Mouse (Mus musculus) spleen, postnatal 4 days (tissue): ENCODE measurements around the gene Zfp607b.
A peak's percentile ranks its signal among the peaks of the same experiment; 100 is the strongest.

ENCODE experiments used
- DNase-seq, 2 experiments: peaks; one replicate each; pipeline ENCODE4 v3.0.0; 2022; ENCODE audit warnings: low spot score in 2 of 2

The Zfp607b gene

GRCm38 (mm10) chr7:27688815-27689612, at the start of gene Zfp607b:
Zfp607b (plus strand) TSS chr7:27689340.
- peak; percentile 88 to 90 for DNase-seq

GRCm38 (mm10) chr7:27644471-27644870, 44.7 kb upstream of the Zfp607b start:
- DNase-seq = no peak

- no peak for DNase-seq
Measured at GRCm38 (mm10) chr7:27646516-27646915, 42.6 kb upstream of the Zfp607b start.

- no peak for DNase-seq
Measured at GRCm38 (mm10) chr7:27647281-27648002, 41.7 kb upstream of the Zfp607b start.

GRCm38 (mm10) chr7:27649723-27650122, 39.4 kb upstream of the Zfp607b start:
- no peak for DNase-seq

- peak; percentile 60 to 80 for DNase-seq
Measured at GRCm38 (mm10) chr7:27650949-27651348, 38.2 kb upstream of the Zfp607b start.

GRCm38 (mm10) chr7:27653681-27654437, 35.3 kb upstream of the Zfp607b start, which contains the start of gene Ttc9b:
Ttc9b (plus strand) TSS chr7:27653915.
- peak; percentile 38 to 77 for DNase-seq

- DNase-seq = no peak
Measured at GRCm38 (mm10) chr7:27654607-27655276, 34.4 kb upstream of the Zfp607b start.

GRCm38 (mm10) chr7:27655545-27655944, 33.6 kb upstream of the Zfp607b start:
- DNase-seq = no peak

- DNase-seq = no peak
Measured at GRCm38 (mm10) chr7:27656600-27656999, 32.5 kb upstream of the Zfp607b start.

- DNase-seq = no peak
Measured at GRCm38 (mm10) chr7:27657824-27658395, 31.2 kb upstream of the Zfp607b start.

- DNase-seq = no peak
Measured at GRCm38 (mm10) chr7:27658712-27659663, 30.2 kb upstream of the Zfp607b start.

GRCm38 (mm10) chr7:27662038-27662437, 27.1 kb upstream of the Zfp607b start:
- no peak for DNase-seq

GRCm38 (mm10) chr7:27673064-27673574, 16.0 kb upstream of the Zfp607b start:
- no peak for DNase-seq

GRCm38 (mm10) chr7:27673575-27674131, 15.5 kb upstream of the Zfp607b start:
- peak in 1 of 2 experiments; percentile 66 for DNase-seq

GRCm38 (mm10) chr7:27674195-27674521, 15.0 kb upstream of the Zfp607b start:
- DNase-seq = no peak

- peak; percentile 85 to 91 for DNase-seq
Measured at GRCm38 (mm10) chr7:27674522-27675221, 14.5 kb upstream of the Zfp607b start, which contains the start of gene Map3k10. Map3k10 (minus strand) TSS chr7:27674598.

- DNase-seq = no peak
Measured at GRCm38 (mm10) chr7:27675222-27675612, 13.9 kb upstream of the Zfp607b start.

GRCm38 (mm10) chr7:27683218-27683617, 5.9 kb upstream of the Zfp607b start:
- DNase-seq = no peak
